Mouse (Mus musculus) frontal cortex, postnatal 36 days (tissue): ENCODE results near the gene Rpl12.

Experiments
- DNase-seq, 2 experiments: peaks; one replicate each; pipeline ENCODE4 v3.0.0; 2022; ENCODE audit warnings: low spot score in 2 of 2

Rpl12 gene

GRCm38 (mm10) chr2:32961192-32961995 lies at the start of gene Rpl12, which contains the start of gene Lrsam1:
TSS of gene Rpl12 (plus strand) at chr2:32961559.
TSS of gene Lrsam1 (minus strand) at chr2:32961614.
- peak; percentile 94 to 95 for DNase-seq

GRCm38 (mm10) chr2:32911639-32912182 lies 49.6 kb upstream of the Rpl12 start:
- DNase-seq, result no peak

- DNase-seq, result peak; percentile 84 to 91
Measured at GRCm38 (mm10) chr2:32912210-32912804, 49.1 kb upstream of the Rpl12 start.

- no peak for DNase-seq
Measured at GRCm38 (mm10) chr2:32914362-32914761, 47.0 kb upstream of the Rpl12 start.

GRCm38 (mm10) chr2:32914896-32915295 lies 46.5 kb upstream of the Rpl12 start:
- DNase-seq, result no peak

- peak; percentile 76 to 81 for DNase-seq
Measured at GRCm38 (mm10) chr2:32917526-32917925, 43.8 kb upstream of the Rpl12 start.

- no peak for DNase-seq
Measured at GRCm38 (mm10) chr2:32918391-32918790, 43.0 kb upstream of the Rpl12 start.

GRCm38 (mm10) chr2:32921235-32921634 lies 40.1 kb upstream of the Rpl12 start:
- DNase-seq, result no peak

- DNase-seq, result no peak
Measured at GRCm38 (mm10) chr2:32921801-32922380, 39.5 kb upstream of the Rpl12 start.

- DNase-seq, result no peak
Measured at GRCm38 (mm10) chr2:32922564-32922963, 38.8 kb upstream of the Rpl12 start.

GRCm38 (mm10) chr2:32923551-32924250 lies 37.7 kb upstream of the Rpl12 start:
- no peak for DNase-seq

- no peak for DNase-seq
Measured at GRCm38 (mm10) chr2:32924306-32924844, 37.0 kb upstream of the Rpl12 start.

- no peak for DNase-seq
Measured at GRCm38 (mm10) chr2:32926330-32927075, 34.9 kb upstream of the Rpl12 start.

GRCm38 (mm10) chr2:32927624-32928234 lies 33.6 kb upstream of the Rpl12 start:
- no peak for DNase-seq

GRCm38 (mm10) chr2:32928235-32928946 lies 33.0 kb upstream of the Rpl12 start:
- peak; percentile 74 to 82 for DNase-seq

- no peak for DNase-seq
Measured at GRCm38 (mm10) chr2:32928947-32929829, 32.2 kb upstream of the Rpl12 start.

GRCm38 (mm10) chr2:32931730-32932129 lies 29.6 kb upstream of the Rpl12 start:
- no peak for DNase-seq

GRCm38 (mm10) chr2:32938741-32939140 lies 22.6 kb upstream of the Rpl12 start:
- DNase-seq, result no peak

- peak in 1 of 2 experiments; percentile 62 for DNase-seq
Measured at GRCm38 (mm10) chr2:32939418-32939817, 21.9 kb upstream of the Rpl12 start.
